Mouse (Mus musculus): Measurements from ENCODE around the gene Olfr1185-ps1. TPM values are rescaled to one million over a fixed set of nuclear protein-coding genes. Genes with fewer than 3 reads are reported as not detected.

Gene Olfr1185-ps1
- polyA plus RNA-seq (2014; fragmentation: Illumina TruSeq; extraction: RNeasy Lipid Tissue Mini Kit (QIAGEN cat#74804); ENCODE audit: low read depth, low replicate concordance): not detected

DNA sequence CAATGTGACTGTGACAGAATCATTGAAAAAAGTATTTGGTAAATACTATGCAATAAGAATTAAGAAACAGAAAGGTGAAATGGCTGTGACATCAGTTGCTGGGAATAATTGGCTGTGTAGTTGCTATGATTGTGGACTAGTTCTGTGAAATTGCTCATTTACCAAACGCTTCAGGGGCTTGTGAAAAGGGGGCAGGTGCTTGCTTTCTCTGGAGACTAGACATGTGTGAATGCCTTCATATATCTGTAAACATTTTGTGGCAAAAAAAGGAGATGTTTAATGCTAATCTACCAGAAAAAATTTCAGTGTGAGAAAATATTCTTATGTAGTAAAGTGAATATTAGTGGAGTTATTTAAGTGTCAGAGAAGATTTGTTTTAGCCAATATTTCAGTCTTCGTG is at the start of gene Olfr1185-ps1:
Olfr1185-ps1 (plus strand) TSS at position 301 of the 400 bp plus-strand sequence.

DNA sequence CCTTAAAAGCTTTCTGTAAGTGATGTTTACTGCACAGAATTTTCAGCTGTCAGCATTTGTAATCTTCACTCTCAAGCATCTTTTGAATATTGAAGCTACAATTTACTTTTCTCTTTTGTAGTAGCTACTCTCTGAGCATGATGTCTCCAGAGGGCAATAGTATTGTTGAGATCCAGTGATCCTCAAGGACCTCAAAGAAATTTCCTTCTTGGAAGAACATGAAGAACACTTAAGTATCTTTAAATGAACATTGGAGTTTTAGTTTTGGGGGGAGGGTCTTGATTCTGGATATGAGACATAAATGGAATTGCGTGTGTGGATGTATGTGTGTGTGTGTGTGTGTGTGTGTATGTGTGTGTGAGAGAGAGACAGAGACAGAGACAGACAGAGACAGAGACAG is 44.1 kb upstream of the Olfr1185-ps1 start, which contains the start of gene Gm13757:
Gm13757 (minus strand) TSS at position 101 of the 400 bp plus-strand sequence.

DNA sequence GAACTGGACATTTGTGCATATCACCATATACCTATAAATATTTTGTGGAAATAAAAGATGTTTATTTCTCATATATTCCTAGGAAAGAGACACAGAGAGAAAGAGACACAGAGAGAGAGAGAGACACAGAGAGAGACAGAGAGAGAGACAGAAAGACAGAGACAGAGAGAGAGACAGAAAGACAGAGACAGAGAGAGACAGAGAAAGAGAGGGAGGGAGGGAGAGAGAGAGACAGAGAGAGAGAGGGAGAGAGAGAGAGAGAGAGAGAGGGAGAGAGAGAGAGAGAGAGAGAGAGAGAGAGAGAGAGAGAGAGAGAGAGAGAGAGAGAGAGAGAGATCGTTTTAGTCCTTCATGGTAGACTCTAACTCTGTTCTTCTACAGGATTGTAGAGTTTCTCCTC is 38.6 kb upstream of the Olfr1185-ps1 start, which contains the start of gene Olfr1183:
Olfr1183 (plus strand) TSS at position 301 of the 400 bp plus-strand sequence.

DNA sequence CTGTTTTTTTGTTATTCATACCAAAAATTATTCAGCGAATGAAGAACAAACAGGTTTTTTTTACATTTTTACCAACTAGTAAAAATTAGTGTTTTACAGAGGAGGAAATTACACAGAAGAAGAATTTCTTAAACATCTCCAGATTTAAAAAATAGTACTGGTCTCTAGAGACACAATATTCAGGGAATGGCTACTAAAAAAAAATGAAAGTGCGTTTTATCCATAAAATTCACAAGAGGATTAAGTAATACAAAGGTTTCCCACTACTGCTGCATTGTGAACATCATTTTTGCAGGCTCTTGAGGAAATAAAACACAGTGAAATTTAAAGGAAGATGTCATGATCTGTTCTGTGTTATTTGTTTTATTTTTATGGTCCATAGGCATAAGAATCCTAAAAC is 9.8 kb upstream of the Olfr1185-ps1 start, which contains the start of gene Olfr1184:
Olfr1184 (plus strand) TSS at position 301 of the 400 bp plus-strand sequence.

DNA sequence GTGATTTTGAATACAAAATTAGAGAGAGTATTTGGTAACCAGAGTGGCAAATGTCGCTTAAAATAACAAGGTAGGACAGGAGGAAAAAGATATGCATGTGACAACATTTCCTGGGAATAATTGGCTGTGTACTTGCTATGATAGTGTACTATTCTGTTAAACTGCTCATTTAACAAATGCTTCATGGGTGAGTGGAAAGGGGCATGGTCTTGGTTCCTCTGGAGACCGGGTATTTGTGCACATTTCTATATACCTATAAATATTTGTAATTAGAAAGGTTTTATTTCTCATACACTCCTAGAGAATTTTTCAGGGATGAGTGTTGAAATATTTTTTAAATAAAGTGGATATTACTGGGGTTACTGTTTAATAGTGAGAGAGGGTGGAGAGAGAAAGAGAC is 25.1 kb downstream of the Olfr1185-ps1 start, which contains the start of gene Olfr1186:
Olfr1186 (plus strand) TSS at position 301 of the 400 bp plus-strand sequence.

Other genes starting within 250 kb of the Olfr1185-ps1 start
- gene Olfr1173, start 213.4 kb upstream of the Olfr1185-ps1 start, polyA plus RNA-seq (2014; fragmentation: Illumina TruSeq; extraction: RNeasy Lipid Tissue Mini Kit (QIAGEN cat#74804); ENCODE audit: low read depth, low replicate concordance): not detected
- gene Olfr1174-ps, start 178.2 kb upstream of the Olfr1185-ps1 start, polyA plus RNA-seq (2014; fragmentation: Illumina TruSeq; extraction: RNeasy Lipid Tissue Mini Kit (QIAGEN cat#74804); ENCODE audit: low read depth, low replicate concordance): not detected
- not detected for gene Olfr1175-ps, start 166.1 kb upstream of the Olfr1185-ps1 start, polyA plus RNA-seq (2014; fragmentation: Illumina TruSeq; extraction: RNeasy Lipid Tissue Mini Kit (QIAGEN cat#74804); ENCODE audit: low read depth, low replicate concordance)
- gene Olfr1176, start 156.6 kb upstream of the Olfr1185-ps1 start, polyA plus RNA-seq (2014; fragmentation: Illumina TruSeq; extraction: RNeasy Lipid Tissue Mini Kit (QIAGEN cat#74804); ENCODE audit: low read depth, low replicate concordance): not detected
- not detected for gene Olfr1177-ps, start 146.8 kb upstream of the Olfr1185-ps1 start, polyA plus RNA-seq (2014; fragmentation: Illumina TruSeq; extraction: RNeasy Lipid Tissue Mini Kit (QIAGEN cat#74804); ENCODE audit: low read depth, low replicate concordance)
- gene Olfr1178, start 106.3 kb upstream of the Olfr1185-ps1 start, polyA plus RNA-seq (2014; fragmentation: Illumina TruSeq; extraction: RNeasy Lipid Tissue Mini Kit (QIAGEN cat#74804); ENCODE audit: low read depth, low replicate concordance): not detected
- not detected for gene Olfr1179, start 86.9 kb upstream of the Olfr1185-ps1 start, polyA plus RNA-seq (2014; fragmentation: Illumina TruSeq; extraction: RNeasy Lipid Tissue Mini Kit (QIAGEN cat#74804); ENCODE audit: low read depth, low replicate concordance)
- not detected for gene Olfr1180, start 74.2 kb upstream of the Olfr1185-ps1 start, polyA plus RNA-seq (2014; fragmentation: Illumina TruSeq; extraction: RNeasy Lipid Tissue Mini Kit (QIAGEN cat#74804); ENCODE audit: low read depth, low replicate concordance)
- gene Olfr1181, start 67.1 kb upstream of the Olfr1185-ps1 start, polyA plus RNA-seq (2014; fragmentation: Illumina TruSeq; extraction: RNeasy Lipid Tissue Mini Kit (QIAGEN cat#74804); ENCODE audit: low read depth, low replicate concordance): not detected
- gene Gm13757, start 44.2 kb upstream of the Olfr1185-ps1 start, polyA plus RNA-seq (2014; fragmentation: Illumina TruSeq; extraction: RNeasy Lipid Tissue Mini Kit (QIAGEN cat#74804); ENCODE audit: low read depth, low replicate concordance): not detected
- 0.03 TPM for gene Olfr1183, start 38.5 kb upstream of the Olfr1185-ps1 start, polyA plus RNA-seq (2014; fragmentation: Illumina TruSeq; extraction: RNeasy Lipid Tissue Mini Kit (QIAGEN cat#74804); ENCODE audit: low read depth, low replicate concordance)
- not detected for gene Olfr1184, start 9.7 kb upstream of the Olfr1185-ps1 start, polyA plus RNA-seq (2014; fragmentation: Illumina TruSeq; extraction: RNeasy Lipid Tissue Mini Kit (QIAGEN cat#74804); ENCODE audit: low read depth, low replicate concordance)
- gene Olfr1186, start 25.2 kb downstream of the Olfr1185-ps1 start, polyA plus RNA-seq (2014; fragmentation: Illumina TruSeq; extraction: RNeasy Lipid Tissue Mini Kit (QIAGEN cat#74804); ENCODE audit: low read depth, low replicate concordance): not detected
- not detected for gene Olfr1188, start 63.6 kb downstream of the Olfr1185-ps1 start, polyA plus RNA-seq (2014; fragmentation: Illumina TruSeq; extraction: RNeasy Lipid Tissue Mini Kit (QIAGEN cat#74804); ENCODE audit: low read depth, low replicate concordance)
- not detected for gene Olfr1189, start 93.1 kb downstream of the Olfr1185-ps1 start, polyA plus RNA-seq (2014; fragmentation: Illumina TruSeq; extraction: RNeasy Lipid Tissue Mini Kit (QIAGEN cat#74804); ENCODE audit: low read depth, low replicate concordance)
- 0.07 TPM for gene Olfr1191-ps1, start 147.2 kb downstream of the Olfr1185-ps1 start, polyA plus RNA-seq (2014; fragmentation: Illumina TruSeq; extraction: RNeasy Lipid Tissue Mini Kit (QIAGEN cat#74804); ENCODE audit: low read depth, low replicate concordance)
- 0.20 TPM for gene Olfr1192-ps1, start 155.2 kb downstream of the Olfr1185-ps1 start, polyA plus RNA-seq (2014; fragmentation: Illumina TruSeq; extraction: RNeasy Lipid Tissue Mini Kit (QIAGEN cat#74804); ENCODE audit: low read depth, low replicate concordance)
- 0.24 TPM for gene Olfr1193, start 182.3 kb downstream of the Olfr1185-ps1 start, polyA plus RNA-seq (2014; fragmentation: Illumina TruSeq; extraction: RNeasy Lipid Tissue Mini Kit (QIAGEN cat#74804); ENCODE audit: low read depth, low replicate concordance)
- not detected for gene Olfr1195, start 195.9 kb downstream of the Olfr1185-ps1 start, polyA plus RNA-seq (2014; fragmentation: Illumina TruSeq; extraction: RNeasy Lipid Tissue Mini Kit (QIAGEN cat#74804); ENCODE audit: low read depth, low replicate concordance)
- not detected for gene Olfr1196, start 211.3 kb downstream of the Olfr1185-ps1 start, polyA plus RNA-seq (2014; fragmentation: Illumina TruSeq; extraction: RNeasy Lipid Tissue Mini Kit (QIAGEN cat#74804); ENCODE audit: low read depth, low replicate concordance)
- gene Olfr1197, start 239.0 kb downstream of the Olfr1185-ps1 start, polyA plus RNA-seq (2014; fragmentation: Illumina TruSeq; extraction: RNeasy Lipid Tissue Mini Kit (QIAGEN cat#74804); ENCODE audit: low read depth, low replicate concordance): not detected

Measured in testis, adult 10 weeks (tissue).